Mouse (Mus musculus) forebrain, postnatal 0 days (tissue): ENCODE results near the gene Anks3. TPM values are rescaled to one million over a fixed set of nuclear protein-coding genes. Genes with fewer than 3 reads are reported as not detected.

Source experiments
- ATAC-seq: fragments of 200-750 bp; cut with Nextera tagmentation; 2 replicates; pipeline ENCODE4 v1.8.0; 2017; ENCODE audit warnings: mild to moderate bottlenecking, moderate library complexity
- DNase-seq: peaks from one replicate; pipeline ENCODE4 v3.0.0-alpha.2; 2015
- H3K27ac ChIP-seq: fragments of 300-500 bp; sonication (generic); 2 replicates; pipeline ENCODE4 v1.5.1; 2014; ENCODE audit warnings: low read depth, mild to moderate bottlenecking, antibody characterized with exemption, low read length, moderate library complexity, mixed read lengths
- H3K27me3 ChIP-seq: fragments of 300-500 bp; sonication (generic); 2 replicates; pipeline ENCODE4 v1.6.1; 2014; ENCODE audit warnings: mild to moderate bottlenecking, low read length, mixed read lengths; ENCODE audit not compliant: insufficient read depth
- H3K36me3 ChIP-seq: fragments of 300-500 bp; sonication (generic); 2 replicates; pipeline ENCODE4 v1.6.1; 2014; ENCODE audit warnings: mild to moderate bottlenecking, moderate library complexity; ENCODE audit not compliant: insufficient read depth
- H3K4me1 ChIP-seq: fragments of 300-500 bp; sonication (generic); 2 replicates; pipeline ENCODE4 v1.6.1; 2014; ENCODE audit warnings: antibody characterized with exemption; ENCODE audit not compliant: insufficient read depth
- H3K4me2 ChIP-seq: fragments of 300-500 bp; sonication (generic); 2 replicates; pipeline ENCODE4 v1.6.1; 2014; ENCODE audit warnings: low read depth, mild to moderate bottlenecking, moderate library complexity
- H3K4me3 ChIP-seq: fragments of 300-500 bp; sonication (generic); 2 replicates; pipeline ENCODE4 v1.5.1; 2014; ENCODE audit warnings: low read depth, low read length, mixed read lengths
- H3K9ac ChIP-seq: fragments of 300-500 bp; sonication (generic); 2 replicates; pipeline ENCODE4 v1.6.1; 2014; ENCODE audit warnings: mild to moderate bottlenecking
- H3K9me3 ChIP-seq: fragments of 300-500 bp; sonication (generic); 2 replicates; pipeline ENCODE4 v1.6.1; 2016; ENCODE audit warnings: low read length
- CTCF ChIP-seq: sonication (generic); IDR thresholded peaks from 2 replicates; pipeline ENCODE4 v1.5.1; 2016; ENCODE audit warnings: antibody characterized with exemption, control low read depth, low read depth
- WGBS: fragments of 180-500 bp; shearing (Covaris S2); extraction: QIAGEN DNeasy Blood & Tissue Kit; methylation state at CpG from one replicate; pipeline ENCODE4 v1.1.7; 2014; 5-methylcytosine and 5-hydroxymethylcytosine counted together
- polyA plus RNA-seq: library from polyadenylated mRNA; unstranded; fragments of >200 nt; fragmentation: Nextera tagmentation; extraction: Ambion mirVana; gene quantifications from 2 replicates; pipeline ENCODE4 v1.2.1, GENCODE M21; 2015
- total RNA-seq: library from RNA; depleted of rRNA; stranded (reverse); fragments of >200 nt; gene quantifications from 2 replicates; pipeline ENCODE4 v1.2.3, GENCODE M21; 2014

Gene Anks3
- total and polyA plus RNA-seq, 2 experiments from 2014 or later, result 37.6 to 55.6 TPM

GRCm38 (mm10) chr16:4907386-4907785 lies 56.6 kb downstream of the Anks3 start:
- ATAC-seq, result no peak
- DNase-seq, result no peak

GRCm38 (mm10) chr16:4906559-4906958 lies 57.4 kb downstream of the Anks3 start:
- Histone ChIP-seq H3K9ac (no peak overlapping the region), H3K36me3 (peaks cover 26% of the 10 kb centered on the region), H3K4me2 (no peak overlapping the region), H3K27me3 (no peaks in the 10 kb centered on the region), H3K9me3 (no peaks in the 10 kb centered on the region), H3K27ac (no peak overlapping the region), H3K4me3 (no peak overlapping the region), H3K4me1 (no peaks in the 10 kb centered on the region)
- TF ChIP-seq CTCF, result no peak
- DNase-seq (no peak), ATAC-seq (no peak)

More at GRCm38 (mm10) chr16:4907386-4907785, 56.6 kb downstream of the Anks3 start:
- Histone ChIP-seq H3K9ac (no peak overlapping the region), H3K27me3 (no peaks in the 10 kb centered on the region), H3K36me3 (peaks cover 33% of the 10 kb centered on the region), H3K27ac (no peak overlapping the region), H3K4me2 (no peak overlapping the region), H3K4me1 (no peaks in the 10 kb centered on the region), H3K4me3 (no peak overlapping the region), H3K9me3 (no peaks in the 10 kb centered on the region)
- 81% methylated on average over 2 of the region's 2 CpGs for WGBS
- TF ChIP-seq CTCF, result no peak

- 63% methylated on average over 1 of the region's 1 CpGs for WGBS
- DNase-seq (no peak), ATAC-seq (no peak)
- Histone ChIP-seq H3K36me3 (peaks cover 17% of the 10 kb centered on the region), H3K4me1 (no peaks in the 10 kb centered on the region), H3K4me3 (no peak overlapping the region), H3K4me2 (no peak overlapping the region), H3K9ac (no peak overlapping the region), H3K27ac (no peak overlapping the region), H3K27me3 (no peaks in the 10 kb centered on the region), H3K9me3 (no peaks in the 10 kb centered on the region)
- TF ChIP-seq CTCF, result no peak
Measured at GRCm38 (mm10) chr16:4905591-4905990, 58.4 kb downstream of the Anks3 start.

- no peak for TF ChIP-seq CTCF
- ATAC-seq, result no peak
- WGBS, result 95% methylated on average over 3 of the region's 3 CpGs
- Histone ChIP-seq H3K27ac (no peak overlapping the region), H3K9me3 (no peaks in the 10 kb centered on the region), H3K4me3 (no peak overlapping the region), H3K4me2 (no peak overlapping the region), H3K27me3 (no peaks in the 10 kb centered on the region), H3K4me1 (no peaks in the 10 kb centered on the region), H3K36me3 (peaks cover 13% of the 10 kb centered on the region), H3K9ac (no peak overlapping the region)
- no peak for DNase-seq
Measured at GRCm38 (mm10) chr16:4904878-4905277, 59.1 kb downstream of the Anks3 start.

GRCm38 (mm10) chr16:4903491-4904102 lies 60.4 kb downstream of the Anks3 start:
- ATAC-seq (no peak), DNase-seq (no peak)
- H3K4me3 ChIP-seq, result no peak overlapping the region
- no peak overlapping the region for H3K4me2 ChIP-seq
- TF ChIP-seq CTCF, result no peak
- H3K4me1 ChIP-seq, result no peaks in the 10 kb centered on the region
- H3K27me3 ChIP-seq, result no peaks in the 10 kb centered on the region
- H3K27ac ChIP-seq, result no peak overlapping the region
- peaks cover 6% of the 10 kb centered on the region; the same call in 1 of the 2 replicates for H3K36me3 ChIP-seq
- no peaks in the 10 kb centered on the region for H3K9me3 ChIP-seq
- no peak overlapping the region for H3K9ac ChIP-seq
- 90% methylated on average over 6 of the region's 6 CpGs for WGBS

GRCm38 (mm10) chr16:4902390-4902789 lies 61.6 kb downstream of the Anks3 start:
- DNase-seq, result no peak
- 78% methylated on average over 2 of the region's 2 CpGs for WGBS

GRCm38 (mm10) chr16:4901167-4901566 lies 62.8 kb downstream of the Anks3 start:
- 0 out of 2 replicates have a peak, but pooled peaks cover 4% of the 10 kb centered on the region for H3K36me3 ChIP-seq
- WGBS, result 62% methylated on average over 7 of the region's 7 CpGs
- no peak overlapping the region for H3K9ac ChIP-seq
- no peaks in the 10 kb centered on the region for H3K27me3 ChIP-seq
- no peak for TF ChIP-seq CTCF
- H3K4me1 ChIP-seq, result no peaks in the 10 kb centered on the region
- no peak overlapping the region for H3K4me3 ChIP-seq
- no peak for ATAC-seq
- H3K9me3 ChIP-seq, result no peaks in the 10 kb centered on the region
- no peak overlapping the region for H3K4me2 ChIP-seq
- no peak overlapping the region for H3K27ac ChIP-seq
- no peak for DNase-seq

More at GRCm38 (mm10) chr16:4902390-4902789, 61.6 kb downstream of the Anks3 start:
- no peak for ATAC-seq
- Histone ChIP-seq H3K4me1 (no peaks in the 10 kb centered on the region), H3K4me3 (no peak overlapping the region), H3K9ac (no peak overlapping the region), H3K9me3 (no peaks in the 10 kb centered on the region), H3K27me3 (no peaks in the 10 kb centered on the region), H3K36me3 (0 out of 2 replicates have a peak, but pooled peaks cover 4% of the 10 kb centered on the region), H3K4me2 (no peak overlapping the region), H3K27ac (no peak overlapping the region)
- no peak for TF ChIP-seq CTCF
